Mouse (Mus musculus) hindbrain, embryonic 11.5 days (tissue): Measurements from ENCODE around the gene Ifit1bl2. TPM values are rescaled to one million over a fixed set of nuclear protein-coding genes. Genes with fewer than 3 reads are reported as not detected.
"Not testable (repeated sequence)": the region's sequence is repeated elsewhere in the genome, so short reads cannot be mapped to it uniquely, and the experiment has no call there.

Experiments used
- ATAC-seq: fragments of 200-750 bp; cut with Nextera tagmentation; 2 replicates; pipeline ENCODE4 v1.8.0; 2017; ENCODE audit warnings: mild to moderate bottlenecking, moderate TSS enrichment, moderate library complexity; ENCODE audit not compliant: low FRiP score
- DNase-seq: peaks from one replicate; pipeline ENCODE4 v3.0.0-alpha.2; 2015; ENCODE audit warnings: low spot score
- H3K27ac ChIP-seq: fragments of 300-500 bp; sonication (generic); 2 replicates; pipeline ENCODE4 v1.5.1; 2014; ENCODE audit warnings: mild to moderate bottlenecking, low read depth, low read length
- H3K27me3 ChIP-seq: fragments of 300-500 bp; sonication (generic); 2 replicates; pipeline ENCODE4 v1.6.1; 2014; ENCODE audit warnings: mild to moderate bottlenecking, low read length, moderate library complexity, mixed read lengths; ENCODE audit not compliant: control insufficient read depth, insufficient read depth
- H3K36me3 ChIP-seq: fragments of 300-500 bp; sonication (generic); 2 replicates; pipeline ENCODE4 v1.6.1; 2014; ENCODE audit warnings: mild to moderate bottlenecking, low read length, moderate library complexity, mixed read lengths; ENCODE audit not compliant: control insufficient read depth, insufficient read depth
- H3K4me1 ChIP-seq: fragments of 300-500 bp; sonication (generic); replicated peaks from 2 replicates; pipeline ENCODE4 v1.6.1; 2014; ENCODE audit warnings: low read length, mixed read lengths; ENCODE audit not compliant: control insufficient read depth, insufficient read depth
- H3K4me2 ChIP-seq: fragments of 300-500 bp; sonication (generic); replicated peaks from 2 replicates; pipeline ENCODE4 v1.6.1; 2014; ENCODE audit warnings: mild to moderate bottlenecking, low read depth, low read length
- H3K4me3 ChIP-seq: fragments of 300-500 bp; sonication (generic); 2 replicates; pipeline ENCODE4 v1.5.1; 2014; ENCODE audit warnings: low read depth, low read length
- H3K9ac ChIP-seq: fragments of 300-500 bp; sonication (generic); 2 replicates; pipeline ENCODE4 v1.6.1; 2014; ENCODE audit warnings: low read depth, low read length
- H3K9me3 ChIP-seq: fragments of 300-500 bp; sonication (generic); 2 replicates; pipeline ENCODE4 v1.6.1; 2016; ENCODE audit warnings: low read length; ENCODE audit not compliant: control insufficient read depth
- WGBS: fragments of 180-500 bp; shearing (Covaris S2); extraction: QIAGEN DNeasy Blood & Tissue Kit; methylation state at CpG from one replicate; pipeline ENCODE4 v1.1.7; 2014; 5-methylcytosine and 5-hydroxymethylcytosine counted together
- polyA plus RNA-seq: library from polyadenylated mRNA; unstranded; fragments of >200 nt; fragmentation: Nextera tagmentation; extraction: Ambion mirVana; gene quantifications from 2 replicates; pipeline ENCODE4 v1.2.1, GENCODE M21; 2014

Gene Ifit1bl2
- polyA plus RNA-seq, 1 experiment from 2014 or later: 0.19 TPM

DNA sequence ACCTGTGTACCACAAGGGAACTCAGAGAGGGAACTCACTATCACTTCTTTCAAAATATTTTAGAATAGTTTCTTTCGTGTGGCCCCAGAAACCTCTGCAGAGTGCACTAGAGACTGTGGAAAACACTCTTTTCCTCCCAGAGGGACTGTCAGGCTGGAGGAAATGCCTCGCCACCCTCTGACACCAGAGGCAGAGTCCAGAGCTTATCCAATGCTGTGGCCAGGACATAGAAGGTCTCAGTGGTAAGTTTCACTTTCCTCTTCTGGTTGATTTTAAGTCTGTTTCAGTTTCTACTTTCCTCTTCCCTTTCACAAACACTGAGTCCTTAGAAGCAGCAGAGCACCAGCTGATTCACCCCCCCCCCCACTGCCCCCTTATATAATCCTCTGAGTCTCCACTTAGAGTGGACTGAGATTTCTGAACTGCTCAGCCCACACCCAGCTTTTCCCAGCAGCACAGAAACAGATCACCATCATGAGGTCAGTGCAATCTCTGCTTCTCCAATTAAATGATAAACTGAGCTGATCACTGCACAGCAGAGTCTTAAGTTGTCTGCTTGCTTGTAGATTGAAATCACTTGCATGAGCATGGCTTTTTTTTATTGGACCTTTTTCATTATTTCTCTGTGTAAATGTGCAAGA lies 57.3 kb downstream of the Ifit1bl2 start, which contains the start of gene Ifit3:
Ifit3 (plus strand) TSS at position 406 of the 641 bp plus-strand sequence.
- not testable (repeated sequence) for H3K4me2 ChIP-seq, H3K4me1 ChIP-seq, H3K27ac ChIP-seq, DNase-seq, H3K27me3 ChIP-seq, H3K36me3 ChIP-seq, ATAC-seq, H3K4me3 ChIP-seq, H3K9ac ChIP-seq, H3K9me3 ChIP-seq
- WGBS: 72% methylated on average over 2 of the region's 2 CpGs

DNA sequence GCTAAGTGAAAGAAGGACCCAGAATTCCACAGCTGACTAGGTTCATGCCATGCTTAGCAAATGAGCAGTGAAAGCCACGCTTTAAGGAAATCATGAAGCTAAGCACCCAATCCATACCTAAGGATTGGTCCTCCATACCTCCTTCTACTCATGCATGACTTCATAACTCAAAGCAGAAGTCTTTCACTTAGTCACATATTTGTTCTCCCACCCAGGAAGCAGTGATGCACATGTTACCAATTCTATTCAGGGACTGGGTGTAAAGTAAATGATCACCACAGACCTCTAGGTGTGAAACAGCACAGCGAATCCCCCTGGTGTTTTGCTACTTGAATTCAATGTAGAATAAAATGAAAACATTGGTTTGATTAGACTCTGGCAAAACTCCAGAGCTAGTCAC lies 57.8 kb downstream of the Ifit1bl2 start:
- H3K4me3 ChIP-seq, H3K36me3 ChIP-seq, H3K4me2 ChIP-seq, H3K9me3 ChIP-seq, H3K4me1 ChIP-seq, H3K9ac ChIP-seq, H3K27me3 ChIP-seq, H3K27ac ChIP-seq, DNase-seq, ATAC-seq: not testable (repeated sequence)
- 95% methylated on average over 2 of the region's 2 CpGs for WGBS

DNA sequence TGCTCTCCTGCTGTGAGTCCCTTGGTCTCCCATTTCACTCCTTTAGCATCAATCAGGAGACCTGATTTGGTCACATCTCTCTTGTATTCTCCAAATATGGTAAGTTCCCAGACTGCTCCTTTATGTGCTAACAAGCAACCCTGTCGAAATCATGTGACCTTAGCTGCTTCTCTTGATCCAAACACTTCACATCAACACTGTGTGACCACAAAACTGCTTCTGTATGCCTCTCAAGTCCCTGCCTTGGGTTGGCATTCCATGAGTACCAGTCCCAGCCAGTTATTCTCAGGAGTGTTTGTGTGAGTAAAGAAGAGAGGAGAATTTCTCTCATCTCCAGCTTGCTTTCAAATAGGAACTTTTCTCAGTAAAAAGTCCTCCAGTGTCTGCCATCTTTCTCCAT lies 63.4 kb downstream of the Ifit1bl2 start:
- H3K27me3 ChIP-seq: no peaks in the 10 kb centered on the region
- H3K4me3 ChIP-seq: no peak overlapping the region
- H3K9ac ChIP-seq: no peak overlapping the region
- H3K36me3 ChIP-seq: no peaks in the 10 kb centered on the region
- H3K4me2 ChIP-seq: no peak overlapping the region
- DNase-seq (no peak), ATAC-seq (no peak)
- 75% methylated on average over 1 of the region's 1 CpGs for WGBS
- no peaks in the 10 kb centered on the region for H3K9me3 ChIP-seq
- H3K4me1 ChIP-seq: no peaks in the 10 kb centered on the region
- no peak overlapping the region for H3K27ac ChIP-seq

DNA sequence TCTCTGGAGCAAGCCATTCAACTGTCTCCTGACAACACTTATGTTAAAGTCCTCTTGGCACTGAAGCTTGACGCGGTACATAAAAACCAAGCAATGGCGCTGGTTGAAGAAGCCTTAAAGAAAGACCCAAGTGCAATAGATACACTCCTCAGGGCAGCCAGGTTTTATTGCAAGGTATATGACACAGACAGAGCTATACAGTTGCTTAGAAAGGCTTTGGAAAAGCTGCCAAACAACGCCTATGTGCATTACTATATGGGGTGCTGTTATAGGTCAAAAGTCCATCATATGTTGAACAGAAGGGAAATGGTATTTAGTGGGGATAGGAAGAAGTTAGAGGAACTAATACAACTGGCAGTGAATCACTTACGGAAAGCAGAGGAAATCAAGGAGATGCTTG lies 66.9 kb downstream of the Ifit1bl2 start:
- Histone ChIP-seq H3K9me3 (no peaks in the 10 kb centered on the region), H3K4me3 (no peak overlapping the region), H3K36me3 (no peaks in the 10 kb centered on the region), H3K4me1 (no peaks in the 10 kb centered on the region), H3K4me2 (no peak overlapping the region), H3K9ac (no peak overlapping the region), H3K27me3 (no peaks in the 10 kb centered on the region), H3K27ac (no peak overlapping the region)
- WGBS: 89% methylated on average over 5 of the region's 5 CpGs
- ATAC-seq (no peak), DNase-seq (no peak)

DNA sequence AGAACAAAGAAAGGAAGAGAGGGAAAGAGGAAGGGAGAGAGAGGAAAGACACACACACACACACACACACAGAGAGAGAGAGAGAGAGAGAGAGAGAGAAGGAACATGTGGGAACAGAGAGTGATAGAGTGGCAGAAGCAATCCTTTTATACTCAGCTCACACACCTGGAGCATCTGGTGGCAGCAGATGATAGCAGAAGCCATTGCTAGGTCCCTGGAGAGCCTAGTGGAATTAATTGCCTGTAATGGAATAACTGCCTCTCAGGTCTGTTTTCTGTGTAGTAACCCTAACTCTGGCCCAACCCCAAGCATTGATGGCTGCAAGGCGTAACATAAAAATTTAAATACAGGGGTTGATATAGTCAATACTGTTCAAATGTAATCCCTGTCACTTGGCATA lies 69.5 kb downstream of the Ifit1bl2 start:
- no peak for ATAC-seq

DNA sequence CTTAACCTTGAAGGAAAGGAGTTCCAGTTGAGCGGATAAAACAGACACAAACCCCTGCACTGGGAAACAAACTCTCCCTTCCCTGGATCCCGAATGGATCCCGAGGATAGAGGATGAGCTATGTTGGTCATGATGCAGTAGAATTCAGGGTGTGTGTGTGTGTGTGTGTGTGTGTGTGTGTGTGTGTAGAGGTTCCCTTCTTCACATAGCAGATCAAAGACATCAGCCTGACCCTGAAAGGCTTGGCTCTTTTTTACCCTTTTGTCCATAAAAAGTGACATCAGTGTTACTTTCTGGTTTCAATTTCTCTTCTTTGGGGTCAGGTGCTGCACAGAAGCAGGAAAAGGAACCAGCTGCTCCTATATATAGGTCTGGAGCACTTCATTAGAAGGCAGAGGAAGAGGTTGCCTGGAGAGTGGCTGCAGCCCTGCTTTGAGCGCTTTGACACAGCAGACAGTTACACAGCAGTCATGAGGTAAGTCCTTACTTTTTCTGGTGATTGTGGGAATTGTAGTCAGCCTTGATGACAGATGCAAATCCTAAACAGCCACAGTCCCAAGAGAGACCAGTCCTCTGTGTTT lies 70.6 kb downstream of the Ifit1bl2 start:
- 76% methylated on average over 4 of the region's 4 CpGs for WGBS
- H3K36me3 ChIP-seq: no peaks in the 10 kb centered on the region

More for the DNA sequence above, 69.5 kb downstream of the Ifit1bl2 start:
- WGBS: 94% methylated on average over 1 of the region's 1 CpGs
- no peak overlapping the region for H3K9ac ChIP-seq
- no peak overlapping the region for H3K4me2 ChIP-seq
- H3K27ac ChIP-seq: no peak overlapping the region
- no peaks in the 10 kb centered on the region for H3K9me3 ChIP-seq
- H3K4me3 ChIP-seq: no peak overlapping the region
- no peaks in the 10 kb centered on the region for H3K4me1 ChIP-seq
- no peak for DNase-seq
- no peaks in the 10 kb centered on the region for H3K36me3 ChIP-seq
- no peaks in the 10 kb centered on the region for H3K27me3 ChIP-seq

DNA sequence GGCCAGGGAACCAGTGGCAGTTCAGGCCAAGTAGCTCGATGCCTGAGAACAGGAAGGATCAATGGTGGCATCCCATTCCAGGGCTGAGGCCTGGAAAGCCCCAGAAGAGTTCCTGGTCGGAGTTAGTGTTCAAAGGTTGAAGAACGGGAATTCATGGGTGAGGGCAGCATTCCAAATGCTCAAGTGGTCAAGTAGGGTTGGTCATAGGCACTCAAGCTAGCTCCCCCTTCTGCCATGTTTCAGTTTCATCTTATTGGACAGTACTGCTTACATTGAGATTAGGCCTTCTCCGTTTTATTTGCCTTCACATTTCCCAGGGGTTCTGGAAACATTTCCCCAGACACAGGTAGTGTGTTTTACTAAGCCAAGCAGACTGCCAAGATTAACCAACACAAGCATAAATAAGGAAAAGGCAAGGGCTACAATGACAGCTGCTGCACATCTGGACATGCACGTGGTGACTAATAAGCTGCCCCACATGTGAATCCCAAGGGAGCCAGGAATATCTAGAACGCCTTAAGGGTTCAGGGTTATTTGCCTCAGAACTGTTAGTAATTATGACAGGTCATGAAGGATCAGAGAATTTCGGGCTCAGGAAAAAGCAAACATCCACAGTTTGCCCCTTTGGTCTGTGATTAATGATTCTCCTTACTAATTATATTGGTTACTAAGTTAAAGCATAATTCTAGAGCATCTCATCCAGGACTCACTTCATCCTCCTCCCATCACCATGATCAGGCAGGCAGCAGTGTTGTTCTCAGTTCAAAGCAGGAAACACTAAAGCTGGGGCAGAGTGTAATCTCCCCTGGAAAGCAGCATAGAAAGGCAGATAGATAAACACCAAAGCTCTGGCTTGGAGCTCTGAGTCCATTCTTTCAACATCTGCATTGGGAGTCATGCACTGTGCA lies 71.3 kb downstream of the Ifit1bl2 start:
- no peaks in the 10 kb centered on the region for H3K27me3 ChIP-seq
- H3K4me3 ChIP-seq: no peak overlapping the region
- H3K4me2 ChIP-seq: no peak overlapping the region
- H3K27ac ChIP-seq: no peak overlapping the region
- no peak overlapping the region for H3K9ac ChIP-seq
- no peaks in the 10 kb centered on the region for H3K9me3 ChIP-seq
- H3K36me3 ChIP-seq: no peaks in the 10 kb centered on the region
- no peaks in the 10 kb centered on the region for H3K4me1 ChIP-seq
- 78% methylated on average over 7 of the region's 7 CpGs for WGBS
- ATAC-seq: no peak
- DNase-seq: no peak

More for the DNA sequence above, 70.6 kb downstream of the Ifit1bl2 start:
- no peak for ATAC-seq
- no peak overlapping the region for H3K27ac ChIP-seq
- no peak overlapping the region for H3K4me3 ChIP-seq
- no peak for DNase-seq
- no peak overlapping the region for H3K4me2 ChIP-seq
- no peak overlapping the region for H3K9ac ChIP-seq
- H3K4me1 ChIP-seq: no peaks in the 10 kb centered on the region
- H3K27me3 ChIP-seq: no peaks in the 10 kb centered on the region
- no peaks in the 10 kb centered on the region for H3K9me3 ChIP-seq
